Mouse (Mus musculus) hindbrain, embryonic 11.5 days (tissue): ENCODE results near the gene Cpt1c. TPM values are rescaled to one million over a fixed set of nuclear protein-coding genes. Genes with fewer than 3 reads are reported as not detected.

ENCODE experiments used
- polyA plus RNA-seq: library from polyadenylated mRNA; unstranded; fragments of >200 nt; fragmentation: Nextera tagmentation; extraction: Ambion mirVana; gene quantifications from 2 replicates; pipeline ENCODE4 v1.2.1, GENCODE M21; 2014

Gene Cpt1c
- polyA plus RNA-seq, 1 experiment from 2014 or later = 23.5 TPM

Other genes with a start within 250 kb of the Cpt1c start
- gene Vrk3, start 226.4 kb downstream of the Cpt1c start, polyA plus RNA-seq = 32.5 and 36.7 TPM in 2 replicates
- 3.0 and 3.7 TPM in 2 replicates for gene Zfp473, start 223.8 kb downstream of the Cpt1c start, polyA plus RNA-seq
- gene Nup62, start 158.8 kb downstream of the Cpt1c start, polyA plus RNA-seq = 44.2 and 62.3 TPM in 2 replicates
- gene Il4i1, start 158.5 kb downstream of the Cpt1c start, polyA plus RNA-seq = 0.60 and 1.7 TPM in 2 replicates
- 1.9 and 2.0 TPM in 2 replicates for gene Atf5, start 158.2 kb downstream of the Cpt1c start, polyA plus RNA-seq
- gene Akt1s1, start 125.9 kb downstream of the Cpt1c start, polyA plus RNA-seq = 31.7 and 38.0 TPM in 2 replicates
- 60.9 and 65.5 TPM in 2 replicates for gene Tbc1d17, start 125.8 kb downstream of the Cpt1c start, polyA plus RNA-seq
- gene Pnkp, start 117.7 kb downstream of the Cpt1c start, polyA plus RNA-seq = 26.3 and 27.6 TPM in 2 replicates
- 314 and 331 TPM in 2 replicates for gene Ptov1, start 105.1 kb downstream of the Cpt1c start, polyA plus RNA-seq
- gene Med25, start 82.1 kb downstream of the Cpt1c start, polyA plus RNA-seq = 72.7 and 76.2 TPM in 2 replicates
- 13.9 and 18.7 TPM in 2 replicates for gene Fuz, start 78.8 kb downstream of the Cpt1c start, polyA plus RNA-seq
- 82.7 and 85.0 TPM in 2 replicates for gene Ap2a1, start 45.4 kb downstream of the Cpt1c start, polyA plus RNA-seq
- 0.09 and 0.14 TPM in 2 replicates for gene Tsks, start 31.6 kb downstream of the Cpt1c start, polyA plus RNA-seq
- 249 and 259 TPM in 2 replicates for gene Prmt1, start 11.7 kb upstream of the Cpt1c start, polyA plus RNA-seq
- 59.6 and 63.9 TPM in 2 replicates for gene Irf3, start 22.8 kb upstream of the Cpt1c start, polyA plus RNA-seq
- 54.2 and 56.8 TPM in 2 replicates for gene Bcl2l12, start 23.9 kb upstream of the Cpt1c start, polyA plus RNA-seq
- 44.0 and 49.6 TPM in 2 replicates for gene Scaf1, start 41.5 kb upstream of the Cpt1c start, polyA plus RNA-seq
- 21.2 and 21.6 TPM in 2 replicates for gene Rras, start 43.1 kb upstream of the Cpt1c start, polyA plus RNA-seq
- 13.0 and 16.0 TPM in 2 replicates for gene Prr12, start 78.0 kb upstream of the Cpt1c start, polyA plus RNA-seq
- 58.2 and 62.7 TPM in 2 replicates for gene Nosip, start 87.6 kb upstream of the Cpt1c start, polyA plus RNA-seq
- 15.7 and 17.1 TPM in 2 replicates for gene Prrg2, start 87.8 kb upstream of the Cpt1c start, polyA plus RNA-seq
- gene Rcn3, start 117.4 kb upstream of the Cpt1c start, polyA plus RNA-seq = 134 and 149 TPM in 2 replicates
- 12.9 and 13.2 TPM in 2 replicates for gene Fcgrt, start 129.0 kb upstream of the Cpt1c start, polyA plus RNA-seq
- 1,346 and 1,389 TPM in 2 replicates for gene Rps11, start 149.6 kb upstream of the Cpt1c start, polyA plus RNA-seq
- gene Rpl13a, start 153.9 kb upstream of the Cpt1c start, polyA plus RNA-seq = 1,145 and 1,168 TPM in 2 replicates
- gene Gm45713, start 161.4 kb upstream of the Cpt1c start, polyA plus RNA-seq = 0.47 TPM in 1 of 2 replicates, not detected in the other
- 1.5 and 1.6 TPM in 2 replicates for gene Flt3l, start 161.6 kb upstream of the Cpt1c start, polyA plus RNA-seq
- gene Pih1d1, start 179.5 kb upstream of the Cpt1c start, polyA plus RNA-seq = 105 TPM in 2 replicates
- 20.8 and 28.6 TPM in 2 replicates for gene Aldh16a1, start 179.7 kb upstream of the Cpt1c start, polyA plus RNA-seq
- 0.51 and 1.1 TPM in 2 replicates for gene Slc17a7, start 189.1 kb upstream of the Cpt1c start, polyA plus RNA-seq
- gene Gfy, start 204.7 kb upstream of the Cpt1c start, polyA plus RNA-seq = not detected in 2 replicates
- gene Pth2, start 206.1 kb upstream of the Cpt1c start, polyA plus RNA-seq = not detected in 2 replicates
- gene Ccdc155, start 230.0 kb upstream of the Cpt1c start, polyA plus RNA-seq = 0.31 and 0.40 TPM in 2 replicates
- 1.6 and 1.7 TPM in 2 replicates for gene Dkkl1, start 237.3 kb upstream of the Cpt1c start, polyA plus RNA-seq
- gene Tead2, start 240.9 kb upstream of the Cpt1c start, polyA plus RNA-seq = 229 and 242 TPM in 2 replicates